Comparison of ENCODE assay signal across 10 mouse cellular contexts in genomic region chr6:115501131-115501530, GRCm38 (mm10). TPM values are rescaled to one million over a fixed set of nuclear protein-coding genes. Genes with fewer than 3 reads are reported as not detected.
DNase-seq lines count a peak whose midpoint lies in the region; ATAC-seq and TF ChIP-seq lines count a peak whose summit lies in the region.
"Had no signal": no experiment of that assay in that cellular context is flagged by ENCODE, and none has a peak within 500 bp of the region (broad histone marks: within the 10 kb centered on the region; RNA-seq: fewer than 3 reads in every experiment).

No protein-coding gene starts in this region.

- WGBS in lung, postnatal 0 days: 37% methylated on average over 3 of the region's 3 CpGs

- no peaks in the 10 kb centered on the region for H3K4me1 ChIP-seq in lung, postnatal 0 days (ENCODE audit: insufficient read depth, low read depth, low read length)
- H3K4me1 ChIP-seq in brown adipose tissue, adult 24 weeks (ENCODE audit: control insufficient read depth, insufficient read depth, insufficient read length, low read length): peaks cover 14% of the 10 kb centered on the region
- H3K4me1 ChIP-seq: neural tube, embryonic 12.5 days had no signal

- no peak for DNase-seq in lung, postnatal 0 days (ENCODE audit: low spot score)
- no peak for DNase-seq in lung, postnatal 4 days
- DNase-seq in adrenal gland, adult 2 months: peak; percentile 81
- no peak for DNase-seq in spleen, adult 18-20 months
- DNase-seq: liver, embryonic 13.5 days had no signal

- no peaks in the 10 kb centered on the region for H3K36me3 ChIP-seq in lung, postnatal 0 days (ENCODE audit: insufficient read depth, low read length)
- H3K36me3 ChIP-seq: liver, embryonic 13.5 days; neural tube, embryonic 12.5 days had no signal

- no peak overlapping the region for H3K4me3 ChIP-seq in lung, postnatal 0 days (ENCODE audit: low read depth, low read length)
- no peak overlapping the region for H3K4me3 ChIP-seq in brown adipose tissue, adult 24 weeks (ENCODE audit: insufficient read depth, low read depth, low read length)
- H3K4me3 ChIP-seq: liver, embryonic 13.5 days; neural tube, embryonic 12.5 days had no signal

- no peaks in the 10 kb centered on the region for H3K9me3 ChIP-seq in lung, postnatal 0 days (ENCODE audit: low read length)
- H3K9me3 ChIP-seq: liver, embryonic 13.5 days; neural tube, embryonic 12.5 days had no signal

- no peak overlapping the region for H3K4me2 ChIP-seq in lung, postnatal 0 days (replicated peaks; ENCODE audit: low read depth, low read length)
- H3K4me2 ChIP-seq: liver, embryonic 13.5 days; neural tube, embryonic 12.5 days had no signal

- no peak overlapping the region for H3K27ac ChIP-seq in lung, postnatal 0 days (ENCODE audit: low read length)
- H3K27ac ChIP-seq in brown adipose tissue, adult 24 weeks (replicated peaks; ENCODE audit: low read depth, low read length): peak overlapping the region; percentile 97
- H3K27ac ChIP-seq: liver, embryonic 13.5 days; neural tube, embryonic 12.5 days had no signal

- TF ChIP-seq CTCF in lung, postnatal 0 days (IDR thresholded peaks at IDR 0.05): 0 out of 2 replicates have a peak, but pooled peaks have one; percentile 7

- ATAC-seq in lung, postnatal 0 days: peak; percentile 15; the same call in 1 of the 2 replicates
- ATAC-seq in megakaryocyte progenitor cell, adult 5-6 weeks (replicated peaks; ENCODE audit: poor library complexity): peak; percentile 70
- ATAC-seq in monocyte, adult 5-6 weeks (replicated peaks; ENCODE audit: insufficient number of reproducible peaks, low FRiP score, low TSS enrichment, poor library complexity, severe bottlenecking): no peak
- ATAC-seq: inflammation-experienced regulatory T-cells, adult 6 months had no signal

- no peaks in the 10 kb centered on the region for H3K27me3 ChIP-seq in lung, postnatal 0 days (replicated peaks; ENCODE audit: insufficient read depth, low read length)
- H3K27me3 ChIP-seq: liver, embryonic 13.5 days; neural tube, embryonic 12.5 days had no signal

- H3K9ac ChIP-seq in lung, postnatal 0 days (replicated peaks; ENCODE audit: low read depth): no peak overlapping the region
- H3K9ac ChIP-seq: liver, embryonic 13.5 days; neural tube, embryonic 12.5 days had no signal

- TF ChIP-seq EP300 in lung, postnatal 0 days (IDR thresholded peaks at IDR 0.05): no peak

RNA-seq across cellular contexts. Expression of gene Tsen2, which starts 43.3 kb away (rescaled TPM):
- polyA plus RNA-seq in lung, postnatal 0 days (2015; fragmentation: Nextera tagmentation; extraction: Ambion mirVana): 8.7 and 9.6 TPM in 2 replicates
- 10 to 100 TPM in 1 of 2 experiments, 1 to 10 TPM in 1; 8.0 to 13.8 TPM for total RNA-seq in adrenal gland, adult 2 months (2021)
- polyA plus RNA-seq in adrenal gland, adult 2 months (2012; rRNA removed): 3.1 and 3.2 TPM in 2 replicates
- polyA plus RNA-seq in brown adipose tissue, adult 24 weeks (2012; ENCODE audit: insufficient read depth, insufficient read length, missing spikeins): 9.7 and 10.0 TPM in 2 replicates
- 12.9 and 15.2 TPM in 2 replicates for total RNA-seq in megakaryocyte progenitor cell, adult 5-6 weeks (2015)
- 12.3 and 25.9 TPM in 2 replicates for total RNA-seq in megakaryocyte progenitor cell, adult 5-6 weeks (2017)
- 1.3 to 7.5 TPM (median 2.8 TPM) in 3 replicates for total RNA-seq in monocyte, adult 5-6 weeks (2017)
